Mouse (Mus musculus): ENCODE measurements at regions not wholly inside any gene's neighbourhood (a gene's known extent, or its start where the extent isn't known, plus 50 kb on each side); places are given as distances from the start of the nearest gene placed in this dataset.

GRCm38 (mm10) chr1:133474546-133474945 is 50.4 kb upstream of the Sox13 start:
- DNase-seq (ENCODE audit: extremely low spot score, low read depth, low spot score): no peak
